Mouse (Mus musculus): Measurements from ENCODE around the gene Ppie. TPM values are rescaled to one million over a fixed set of nuclear protein-coding genes. Genes with fewer than 3 reads are reported as not detected.

Gene Ppie
- polyA plus RNA-seq, 1 experiment from 2014 or later, result 71.7 TPM

DNA sequence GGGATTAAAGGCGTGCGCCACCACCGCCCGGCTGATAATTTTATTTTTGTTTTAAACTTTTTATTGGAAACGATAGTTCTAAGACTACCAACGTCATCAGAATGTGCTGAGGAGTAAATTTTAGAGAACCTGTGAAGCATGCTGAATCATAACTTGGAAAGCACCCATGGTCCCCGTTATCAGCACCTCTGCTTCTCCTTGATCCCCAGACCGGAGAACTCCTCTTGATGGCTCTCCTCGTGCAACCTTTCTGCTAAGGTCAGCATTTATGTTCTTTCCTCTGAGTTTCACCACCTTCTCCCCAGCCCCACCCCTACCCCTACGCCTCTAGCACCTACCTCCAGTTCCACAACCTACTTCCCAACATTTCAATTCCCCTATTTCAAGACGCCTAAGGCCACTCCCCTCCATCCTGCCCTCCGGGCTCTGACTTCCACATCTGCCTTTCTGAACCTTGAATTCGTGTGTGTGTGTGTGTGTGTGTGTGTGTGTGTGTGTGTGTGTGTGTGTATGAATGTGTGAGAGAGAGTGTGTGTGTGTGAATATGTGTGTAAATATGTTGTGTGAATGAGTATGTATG, 56.3 kb downstream of the Ppie start:
- Histone ChIP-seq H3K4me2 (replicated peaks) (no peak overlapping the region), H3K27me3 (no peaks in the 10 kb centered on the region), H3K36me3 (no peaks in the 10 kb centered on the region), H3K9ac (replicated peaks) (no peak overlapping the region), H3K4me3 (no peak overlapping the region), H3K9me3 (no peaks in the 10 kb centered on the region), H3K27ac (replicated peaks) (no peak overlapping the region), H3K4me1 (peaks cover 4% of the 10 kb centered on the region; the same call in 1 of the 2 replicates)
- WGBS, result 70% methylated on average over 13 of the region's 13 CpGs
- no peak for ATAC-seq (replicated peaks)

DNA sequence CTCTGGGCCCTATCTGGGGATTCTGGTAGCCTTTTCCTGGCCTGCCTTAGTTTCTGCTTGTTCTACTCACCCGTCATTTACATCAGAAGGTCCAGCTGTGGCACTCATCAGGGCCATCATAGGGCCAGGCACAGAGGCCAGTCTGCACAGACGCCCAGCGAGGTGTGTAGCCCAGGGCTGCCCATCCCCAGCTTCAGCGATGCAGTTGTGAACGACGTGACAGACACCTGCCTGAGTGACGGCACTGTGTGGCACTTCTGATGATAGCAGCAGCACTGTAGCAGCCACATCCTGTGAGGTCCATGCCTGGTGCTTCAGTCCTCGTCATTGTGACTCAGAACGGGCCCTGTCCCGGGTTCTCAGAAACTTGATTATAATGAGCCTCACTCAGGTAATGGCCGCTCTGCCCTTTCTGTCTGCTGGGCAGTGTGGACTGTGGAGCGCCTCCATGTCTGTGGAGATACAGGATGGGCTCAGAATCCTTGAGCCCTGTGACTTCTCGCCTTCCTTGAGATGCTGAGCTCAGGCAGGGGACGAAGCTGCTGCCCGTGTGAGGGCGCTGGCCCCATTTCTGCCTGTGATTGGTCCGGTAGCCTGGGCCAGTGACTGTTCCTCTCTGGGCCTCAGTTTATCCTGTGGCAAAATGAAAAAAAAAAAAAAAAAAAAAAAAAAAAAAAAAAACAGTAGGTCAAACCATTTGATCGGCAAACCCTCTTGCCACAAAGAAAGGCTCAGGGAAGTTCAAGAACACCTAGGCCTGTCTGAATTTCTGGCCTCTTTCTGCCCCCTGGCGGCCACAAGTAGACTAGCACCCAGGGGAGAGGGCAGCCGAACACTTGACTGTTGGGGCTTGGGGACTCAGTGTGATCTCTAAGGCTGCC, 57.2 kb downstream of the Ppie start:
- Histone ChIP-seq H3K27me3 (no peaks in the 10 kb centered on the region), H3K4me3 (no peak overlapping the region), H3K4me2 (replicated peaks) (no peak overlapping the region), H3K27ac (replicated peaks) (no peak overlapping the region), H3K9ac (replicated peaks) (no peak overlapping the region), H3K36me3 (no peaks in the 10 kb centered on the region), H3K4me1 (peaks cover 4% of the 10 kb centered on the region; the same call in 1 of the 2 replicates), H3K9me3 (no peaks in the 10 kb centered on the region)
- ATAC-seq (replicated peaks), result peak; percentile 79
- 70% methylated on average over 20 of the region's 20 CpGs for WGBS

DNA sequence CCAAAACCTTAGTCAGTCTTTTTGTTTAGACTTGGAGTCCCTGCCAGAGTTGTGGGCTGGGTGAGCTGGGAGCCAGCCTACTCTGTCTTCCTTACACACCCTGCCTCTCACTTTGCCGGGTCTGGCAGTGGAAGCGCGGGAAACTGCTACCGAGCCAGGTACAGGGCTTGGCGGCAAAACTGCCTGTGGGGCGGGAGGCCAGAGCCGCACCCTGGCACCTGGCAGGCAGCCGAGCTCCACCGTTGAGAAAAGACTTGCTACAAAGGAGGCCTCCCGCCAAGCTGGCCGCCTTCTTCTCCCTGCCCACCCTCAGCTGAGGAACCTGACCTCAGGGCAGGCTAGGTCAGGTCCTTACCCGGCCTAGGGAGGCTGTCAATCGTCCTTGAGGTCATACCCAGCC, 59.0 kb downstream of the Ppie start:
- WGBS, result 38% methylated on average over 13 of the region's 13 CpGs
- no peaks in the 10 kb centered on the region for H3K36me3 ChIP-seq
- H3K4me3 ChIP-seq, result no peak overlapping the region
- H3K9ac ChIP-seq (replicated peaks), result no peak overlapping the region
- no peak overlapping the region for H3K27ac ChIP-seq (replicated peaks)
- H3K9me3 ChIP-seq, result no peaks in the 10 kb centered on the region
- H3K27me3 ChIP-seq, result no peaks in the 10 kb centered on the region
- no peak for ATAC-seq (replicated peaks)
- no peak overlapping the region for H3K4me2 ChIP-seq (replicated peaks)
- peaks cover 4% of the 10 kb centered on the region; the same call in 1 of the 2 replicates for H3K4me1 ChIP-seq

DNA sequence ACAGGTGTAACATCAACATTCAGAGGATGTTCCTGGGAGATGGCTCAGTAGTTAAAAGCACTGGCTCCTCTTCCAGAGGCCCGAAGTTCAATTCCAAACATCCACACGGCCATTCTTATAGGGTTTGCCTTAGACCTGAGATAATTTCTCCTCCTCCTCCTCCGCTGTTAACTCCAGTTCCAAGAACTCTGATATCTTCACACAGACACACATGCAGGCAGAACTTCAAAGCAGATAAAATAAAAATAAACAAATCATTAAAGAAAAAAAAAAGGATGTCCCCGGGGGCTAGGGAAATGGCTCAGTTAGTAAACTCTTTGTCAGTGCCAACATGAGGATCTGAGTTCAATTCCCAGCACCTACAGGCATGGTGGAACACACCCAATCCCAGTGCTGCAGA, 61.5 kb downstream of the Ppie start:
- 88% methylated on average over 4 of the region's 4 CpGs for WGBS
- Histone ChIP-seq H3K27ac (replicated peaks) (no peak overlapping the region), H3K9me3 (no peaks in the 10 kb centered on the region), H3K9ac (replicated peaks) (no peak overlapping the region), H3K4me1 (peaks cover 4% of the 10 kb centered on the region; the same call in 1 of the 2 replicates), H3K4me2 (replicated peaks) (no peak overlapping the region), H3K4me3 (no peak overlapping the region), H3K36me3 (no peaks in the 10 kb centered on the region), H3K27me3 (no peaks in the 10 kb centered on the region)
- ATAC-seq (replicated peaks), result no peak

Other genes starting within 250 kb of the Ppie start
- 33.4 and 35.4 TPM in 2 replicates for gene Mfsd2a, start 178.8 kb downstream of the Ppie start, polyA plus RNA-seq (2015; fragmentation: Nextera tagmentation; extraction: Ambion mirVana)
- gene Mycl, start 144.3 kb downstream of the Ppie start, polyA plus RNA-seq (2015; fragmentation: Nextera tagmentation; extraction: Ambion mirVana), result 88.8 and 91.3 TPM in 2 replicates
- gene Trit1, start 123.4 kb downstream of the Ppie start, polyA plus RNA-seq (2015; fragmentation: Nextera tagmentation; extraction: Ambion mirVana), result 31.6 and 33.5 TPM in 2 replicates
- gene Bmp8b, start 34.8 kb downstream of the Ppie start, polyA plus RNA-seq (2015; fragmentation: Nextera tagmentation; extraction: Ambion mirVana), result 0.23 TPM in 1 of 2 replicates, not detected in the other
- gene Oxct2b, start 23.7 kb downstream of the Ppie start, polyA plus RNA-seq (2015; fragmentation: Nextera tagmentation; extraction: Ambion mirVana), result 0.17 and 0.19 TPM in 2 replicates
- gene Hpcal4, start 43.3 kb upstream of the Ppie start, polyA plus RNA-seq (2015; fragmentation: Nextera tagmentation; extraction: Ambion mirVana), result 25.3 and 28.3 TPM in 2 replicates
- 0.15 TPM in 1 of 2 replicates, not detected in the other for gene Nt5c1a, start 61.6 kb upstream of the Ppie start, polyA plus RNA-seq (2015; fragmentation: Nextera tagmentation; extraction: Ambion mirVana)
- gene Heyl, start 93.6 kb upstream of the Ppie start, polyA plus RNA-seq (2015; fragmentation: Nextera tagmentation; extraction: Ambion mirVana), result 4.3 TPM in 2 replicates
- 28.4 and 32.0 TPM in 2 replicates for gene Pabpc4, start 122.4 kb upstream of the Ppie start, polyA plus RNA-seq (2015; fragmentation: Nextera tagmentation; extraction: Ambion mirVana)
- not detected in 2 replicates for gene Oxct2a, start 183.7 kb upstream of the Ppie start, polyA plus RNA-seq (2015; fragmentation: Nextera tagmentation; extraction: Ambion mirVana)
- gene Bmp8a, start 203.3 kb upstream of the Ppie start, polyA plus RNA-seq (2015; fragmentation: Nextera tagmentation; extraction: Ambion mirVana), result 0.09 and 0.13 TPM in 2 replicates

All from forebrain, embryonic 15.5 days (tissue).